Mouse (Mus musculus) activated CD4-positive, CD25-positive, alpha-beta regulatory T cell, adult 4 months (primary cell): Measurements from ENCODE around the gene Pkdrej. TPM values are rescaled to one million over a fixed set of nuclear protein-coding genes. Genes with fewer than 3 reads are reported as not detected.
"Not testable (repeated sequence)": the region's sequence is repeated elsewhere in the genome, so short reads cannot be mapped to it uniquely, and the experiment has no call there.

Experiments used
- ATAC-seq: one replicate; pipeline ENCODE4 v1.8.0; 2017
- polyA plus RNA-seq, 2 experiments: library from polyadenylated mRNA; unstranded; fragments of 100-300 nt; shearing (Covaris generic); gene quantifications; one replicate each; pipeline ENCODE4 v1.2.1; 2017

Pkdrej gene
- polyA plus RNA-seq, 2 experiments from 2014 or later: not detected

DNA sequence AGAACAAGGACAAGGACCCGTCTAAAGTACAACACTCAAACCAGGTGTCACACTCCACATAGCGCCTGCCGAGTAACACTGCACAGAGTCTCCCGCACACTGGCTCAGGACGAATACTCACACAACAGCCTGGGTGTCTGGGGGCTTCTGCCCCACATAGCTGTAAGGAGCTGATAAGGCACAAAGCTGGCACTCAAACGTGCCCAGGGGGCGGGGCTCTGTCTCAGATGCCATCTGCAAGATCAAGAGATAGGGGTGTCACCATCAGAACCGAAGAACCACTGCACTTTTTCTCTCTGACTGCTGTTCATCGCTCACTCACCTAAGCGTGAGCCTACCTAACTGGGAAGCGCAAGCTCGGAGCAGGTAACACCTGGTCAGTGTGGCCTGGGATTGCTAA, 12.4 kb downstream of the Pkdrej start:
- ATAC-seq: no peak

GRCm38 (mm10) chr15:85808434-85808833, 13.1 kb downstream of the Pkdrej start:
- ATAC-seq: no peak

- no peak for ATAC-seq
These were observed 13.5 kb downstream of the Pkdrej start for GRCm38 (mm10) chr15:85808031-85808430.

GRCm38 (mm10) chr15:85807404-85807803, 14.1 kb downstream of the Pkdrej start:
- ATAC-seq: no peak

- ATAC-seq: no peak
These were observed 14.6 kb downstream of the Pkdrej start for GRCm38 (mm10) chr15:85806886-85807285.

- ATAC-seq: no peak
These were observed 18.6 kb downstream of the Pkdrej start for GRCm38 (mm10) chr15:85802931-85803330.

GRCm38 (mm10) chr15:85798676-85799075, 22.9 kb downstream of the Pkdrej start:
- ATAC-seq: no peak

DNA sequence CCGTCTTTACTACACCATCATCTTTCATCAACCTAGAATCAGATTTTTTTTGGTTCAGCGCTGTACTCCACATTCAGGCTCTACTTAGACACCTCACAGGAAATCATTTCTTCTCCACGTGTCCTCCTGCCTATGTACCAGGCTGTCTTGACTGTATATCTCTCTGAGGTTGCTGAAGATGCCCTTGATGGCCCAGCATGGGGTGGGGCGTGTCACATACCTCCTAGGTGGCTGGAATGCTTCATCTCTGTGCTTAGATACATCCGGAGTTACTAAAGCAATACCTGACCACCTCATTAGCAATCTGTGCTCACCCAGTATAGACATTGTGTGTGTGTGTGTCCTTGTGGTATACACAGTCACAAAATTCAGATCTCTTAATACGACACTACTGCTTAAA, 26.0 kb downstream of the Pkdrej start:
- ATAC-seq: no peak

- ATAC-seq: no peak
These were observed 28.7 kb downstream of the Pkdrej start for GRCm38 (mm10) chr15:85792819-85793218.

- ATAC-seq: no peak
These were observed 30.1 kb downstream of the Pkdrej start for GRCm38 (mm10) chr15:85791449-85791848.

- no peak for ATAC-seq
These were observed 32.9 kb downstream of the Pkdrej start for GRCm38 (mm10) chr15:85788633-85789032.

DNA sequence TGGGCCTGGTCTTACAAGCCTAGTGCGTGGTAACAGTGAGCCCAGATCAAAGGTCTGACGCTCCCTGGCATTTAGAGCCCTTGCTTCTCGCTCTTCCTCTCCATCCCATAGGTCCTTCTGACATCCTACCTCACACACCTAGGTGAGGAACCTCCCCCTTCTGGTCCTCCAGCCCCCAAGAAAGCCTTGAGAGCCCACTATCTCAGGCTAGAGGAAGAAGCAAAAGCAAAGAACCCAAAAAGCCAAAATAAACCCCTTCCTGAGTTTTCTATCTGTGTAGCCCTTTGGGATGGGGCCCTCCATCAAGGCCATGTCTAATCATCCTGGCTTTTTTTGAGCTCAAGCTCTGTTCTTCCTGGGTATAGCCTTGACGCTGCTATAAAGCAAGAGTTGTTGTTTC, 33.5 kb downstream of the Pkdrej start:
- ATAC-seq: no peak

- no peak for ATAC-seq
These were observed 34.1 kb downstream of the Pkdrej start for GRCm38 (mm10) chr15:85787482-85787881.

DNA sequence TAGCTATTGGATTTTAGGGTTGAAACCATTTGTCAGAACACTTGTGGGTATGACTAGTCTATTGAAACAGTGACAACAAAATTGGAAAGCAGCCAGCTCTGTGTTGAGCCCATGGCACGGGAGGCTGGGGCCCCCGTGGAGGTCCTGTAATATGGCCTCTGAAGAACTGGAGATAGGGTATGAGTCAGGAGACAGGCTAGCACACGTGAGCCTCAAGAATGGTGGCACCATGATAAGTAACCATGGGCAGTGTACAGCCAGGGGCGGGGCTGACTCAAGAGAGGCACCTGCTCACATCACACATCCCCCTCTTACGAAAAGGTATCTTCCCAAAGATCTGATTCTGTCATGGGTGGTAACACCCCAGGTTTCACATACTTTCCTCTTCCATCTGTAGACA, 34.8 kb downstream of the Pkdrej start:
- ATAC-seq: no peak

GRCm38 (mm10) chr15:85784341-85784740, 37.2 kb downstream of the Pkdrej start:
- ATAC-seq: no peak

GRCm38 (mm10) chr15:85783146-85783545, 38.4 kb downstream of the Pkdrej start:
- ATAC-seq: no peak

DNA sequence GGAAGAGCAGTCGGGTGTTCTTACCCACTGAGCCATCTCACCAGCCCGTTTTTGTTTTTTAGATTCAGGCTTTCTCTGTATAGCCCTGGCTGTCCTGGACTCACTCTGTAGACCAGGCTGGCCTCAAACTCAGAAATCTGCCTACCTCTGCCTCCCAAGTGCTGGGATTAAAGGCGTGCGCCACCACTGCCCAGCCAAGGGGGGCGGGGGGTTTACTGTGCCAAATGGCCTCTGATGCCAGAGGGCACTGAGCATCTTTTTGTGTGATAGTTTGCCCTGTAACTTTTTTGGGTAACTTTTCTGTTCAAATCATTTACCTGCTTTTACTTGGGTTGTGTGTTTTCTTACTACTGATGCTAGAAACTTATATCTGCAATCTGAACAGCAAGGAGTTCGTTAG, 42.6 kb downstream of the Pkdrej start:
- ATAC-seq: not testable (repeated sequence)

DNA sequence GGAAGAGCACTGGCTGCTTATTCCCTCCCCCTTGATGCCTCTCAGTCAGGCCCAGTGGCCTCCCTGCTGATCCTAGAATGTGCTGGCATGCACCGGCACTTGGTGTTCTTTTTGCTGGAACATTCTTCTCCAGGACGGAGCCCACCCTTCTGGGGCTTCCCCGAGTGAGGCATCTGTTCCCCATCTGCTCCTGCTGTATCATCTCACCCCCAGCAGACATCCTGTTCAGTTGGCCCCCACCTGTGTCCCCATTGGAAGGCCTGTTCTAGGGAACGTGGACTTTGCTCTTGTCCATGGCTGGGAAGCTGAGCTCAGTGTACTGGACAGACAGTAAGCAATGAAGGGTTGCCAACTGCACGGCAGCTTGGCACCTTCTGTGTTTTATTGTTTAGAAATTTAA, 44.8 kb downstream of the Pkdrej start:
- ATAC-seq: no peak

GRCm38 (mm10) chr15:85776241-85776640, 45.3 kb downstream of the Pkdrej start:
- no peak for ATAC-seq

- ATAC-seq: no peak
These were observed 46.5 kb downstream of the Pkdrej start for GRCm38 (mm10) chr15:85775001-85775400.

GRCm38 (mm10) chr15:85774419-85774818, 47.1 kb downstream of the Pkdrej start:
- ATAC-seq: no peak

DNA sequence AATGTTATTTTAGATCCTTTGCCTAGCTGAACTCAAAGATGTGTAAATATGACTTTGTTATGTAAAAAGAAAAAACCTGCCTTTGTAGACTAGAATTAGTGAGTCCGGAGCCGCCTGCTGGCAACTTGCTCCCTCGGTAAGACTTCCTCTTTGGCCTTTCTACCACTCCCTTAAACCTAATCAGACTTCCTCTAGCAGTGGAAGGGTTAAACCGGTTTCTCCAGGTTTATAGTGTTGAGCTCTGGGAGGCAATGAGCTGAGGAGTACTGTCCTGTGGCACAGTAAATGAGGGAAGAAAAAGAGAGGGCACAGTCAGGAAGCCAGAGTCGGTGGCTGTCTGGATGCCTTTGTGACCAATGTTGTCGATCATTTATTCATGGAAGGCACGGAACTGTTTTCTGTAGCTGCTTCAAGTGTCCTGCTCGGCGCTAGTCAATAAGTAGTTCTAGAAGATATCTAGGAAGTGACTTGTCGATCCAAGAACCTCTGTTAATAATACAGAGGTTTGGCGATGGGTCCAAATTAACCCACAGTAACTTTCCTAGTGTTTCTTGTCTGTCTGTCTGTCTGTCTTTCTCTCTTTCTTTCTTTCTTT, 49.3 kb downstream of the Pkdrej start:
- no peak for ATAC-seq

GRCm38 (mm10) chr15:85771306-85772121, 50.0 kb downstream of the Pkdrej start:
- ATAC-seq: no peak

DNA sequence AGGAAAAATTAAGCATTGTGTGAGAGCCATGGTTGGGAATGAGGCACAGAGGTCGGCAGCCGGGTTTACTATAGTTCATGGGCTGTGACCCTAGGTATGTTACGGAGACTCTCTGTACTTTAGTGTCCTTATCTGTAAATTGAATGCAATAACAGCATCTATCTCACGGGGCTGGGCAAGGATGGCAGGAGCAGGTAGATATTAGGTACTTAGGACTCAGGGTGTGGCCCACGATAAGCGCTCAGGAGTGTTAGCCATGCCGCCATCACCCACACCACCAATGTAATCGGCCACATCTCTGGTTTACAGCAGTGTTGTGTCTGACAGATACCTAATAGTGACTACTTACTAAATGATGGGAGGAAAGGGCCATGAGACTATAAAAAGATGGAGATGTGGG, 52.5 kb downstream of the Pkdrej start:
- ATAC-seq: no peak
